Mouse (Mus musculus): ENCODE results near the gene Fbp2. TPM values are rescaled to one million over a fixed set of nuclear protein-coding genes. Genes with fewer than 3 reads are reported as not detected.
"Not testable (repeated sequence)": the region's sequence is repeated elsewhere in the genome, so short reads cannot be mapped to it uniquely, and the experiment has no call there.

Fbp2 gene
- polyA plus RNA-seq, 2 experiments = 0.02 TPM; not detected in 1

DNA sequence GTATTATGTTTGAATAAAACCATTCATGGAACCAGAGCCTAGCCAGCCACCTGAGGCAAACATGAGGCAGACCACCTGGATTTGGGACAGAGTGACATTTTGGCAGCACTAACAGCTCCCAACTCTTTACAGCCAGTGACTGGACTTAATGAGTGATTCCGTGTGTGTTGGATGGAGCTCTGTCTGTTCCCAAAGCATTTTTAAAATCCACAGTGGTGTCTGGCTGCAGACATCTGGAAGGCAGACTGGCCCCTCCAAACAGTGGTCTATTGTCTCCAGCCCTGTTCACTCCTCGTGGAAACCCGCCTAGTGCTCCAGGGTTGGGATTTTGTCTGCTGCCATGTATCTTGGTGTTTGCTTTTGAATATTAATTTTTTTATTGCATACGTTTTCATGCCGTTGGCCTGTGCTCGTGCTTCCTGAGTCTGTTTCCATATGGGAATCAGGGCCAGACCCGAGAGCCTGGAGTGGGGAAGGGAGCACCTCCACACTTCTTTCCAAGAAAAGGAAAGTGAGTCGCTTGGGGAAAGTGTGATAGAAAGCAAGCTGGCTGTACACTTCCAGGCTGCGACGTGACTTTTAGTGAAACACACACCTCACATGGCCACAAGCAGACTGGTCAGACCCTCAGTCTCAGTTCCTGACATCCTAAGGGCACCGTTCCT, 7.6 kb upstream of the Fbp2 start:
- ATAC-seq (ENCODE audit: insufficient read depth) (no peak), DNase-seq (ENCODE audit: low read depth in 3 of 3, low spot score in 3 of 3) (no peak)
- Histone ChIP-seq H3K9me3 (ENCODE audit: control insufficient read depth, low read length) (no peaks in the 10 kb centered on the region), H3K4me1 (replicated peaks; ENCODE audit: control insufficient read depth in 2 of 2, insufficient read depth in 2 of 2, low read length in 1 of 2) (no peaks in the 10 kb centered on the region), H3K36me3 (replicated peaks; ENCODE audit: control insufficient read depth, insufficient read depth, low read depth) (no peaks in the 10 kb centered on the region), H3K9ac (replicated peaks) (no peak overlapping the region), H3K4me2 (ENCODE audit: low read depth) (no peak overlapping the region), H3K27me3 (ENCODE audit: control insufficient read depth, insufficient read depth, low read length) (no peaks in the 10 kb centered on the region), H3K4me3 (ENCODE audit: insufficient read depth in 1 of 2, low read depth in 2 of 2, low read length in 2 of 2) (no peak overlapping the region), H3K27ac (no peak overlapping the region)
- 65% methylated on average over 11 of the region's 11 CpGs for WGBS (ENCODE audit: insufficient replicate concordance)
- TF ChIP-seq EP300 (IDR thresholded peaks at IDR 0.05; ENCODE audit: low read depth) (no peak), CTCF (IDR thresholded peaks at IDR 0.05; ENCODE audit: low read depth) (no peak)

DNA sequence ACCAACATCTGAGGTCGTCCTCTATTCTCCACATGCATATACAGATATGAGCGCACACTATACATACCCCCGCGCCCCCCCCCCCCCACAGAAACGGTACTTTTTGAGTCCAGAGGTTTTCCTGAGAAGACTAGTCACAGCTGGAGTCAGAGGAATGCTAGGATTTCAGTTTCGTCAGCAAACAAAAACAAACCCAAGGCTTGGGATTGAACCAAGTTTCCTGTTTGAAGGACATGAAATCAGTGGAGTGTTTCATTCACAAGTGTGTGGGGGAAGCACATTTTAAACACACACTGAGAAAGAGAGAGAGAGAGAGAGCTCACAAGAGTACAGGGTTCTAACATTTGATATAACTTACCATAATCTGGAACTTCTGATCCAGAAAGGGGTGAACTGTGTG, 5.5 kb upstream of the Fbp2 start:
- H3K9ac ChIP-seq (replicated peaks) = no peak overlapping the region
- 50% methylated on average over 6 of the region's 6 CpGs for WGBS (ENCODE audit: insufficient replicate concordance)
- DNase-seq (ENCODE audit: low read depth in 3 of 3, low spot score in 3 of 3) (no peak), ATAC-seq (ENCODE audit: insufficient read depth) (no peak)
- no peaks in the 10 kb centered on the region for H3K9me3 ChIP-seq (ENCODE audit: control insufficient read depth, low read length)
- H3K36me3 ChIP-seq (replicated peaks; ENCODE audit: control insufficient read depth, insufficient read depth, low read depth) = no peaks in the 10 kb centered on the region
- no peak overlapping the region for H3K4me2 ChIP-seq (ENCODE audit: low read depth)
- H3K4me3 ChIP-seq (ENCODE audit: insufficient read depth in 1 of 2, low read depth in 2 of 2, low read length in 2 of 2) = no peak overlapping the region
- no peaks in the 10 kb centered on the region for H3K27me3 ChIP-seq (ENCODE audit: control insufficient read depth, insufficient read depth, low read length)
- H3K4me1 ChIP-seq (replicated peaks; ENCODE audit: control insufficient read depth in 2 of 2, insufficient read depth in 2 of 2, low read length in 1 of 2) = no peaks in the 10 kb centered on the region
- no peak overlapping the region for H3K27ac ChIP-seq
- TF ChIP-seq EP300 (IDR thresholded peaks at IDR 0.05; ENCODE audit: low read depth) (no peak), CTCF (IDR thresholded peaks at IDR 0.05; ENCODE audit: low read depth) (no peak)

DNA sequence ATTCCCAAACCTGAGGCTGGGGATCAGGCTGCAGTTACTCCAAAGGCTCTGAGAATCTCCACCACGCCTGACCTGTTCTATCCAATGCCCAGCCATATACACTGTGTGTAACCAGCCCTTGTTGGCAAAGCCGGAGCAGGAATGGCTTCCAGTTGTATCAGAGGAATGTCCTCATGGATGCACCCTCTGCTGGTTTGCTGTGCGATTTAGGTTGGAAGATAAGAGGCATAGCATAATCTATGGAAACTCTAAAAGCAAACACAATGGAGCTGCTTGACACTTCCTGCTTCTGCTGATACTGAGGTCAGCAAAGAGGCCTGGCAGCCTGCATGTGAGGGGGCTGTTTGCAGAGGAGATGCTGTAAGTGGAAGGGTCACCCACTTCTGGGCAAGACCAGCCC, 4.7 kb upstream of the Fbp2 start:
- H3K9me3 ChIP-seq (ENCODE audit: control insufficient read depth, low read length) = no peaks in the 10 kb centered on the region
- no peak overlapping the region for H3K9ac ChIP-seq (replicated peaks)
- H3K27ac ChIP-seq = no peak overlapping the region
- no peaks in the 10 kb centered on the region for H3K4me1 ChIP-seq (replicated peaks; ENCODE audit: control insufficient read depth in 2 of 2, insufficient read depth in 2 of 2, low read length in 1 of 2)
- H3K4me3 ChIP-seq (ENCODE audit: insufficient read depth in 1 of 2, low read depth in 2 of 2, low read length in 2 of 2) = no peak overlapping the region
- WGBS (ENCODE audit: insufficient replicate concordance) = 43% methylated on average over 3 of the region's 3 CpGs
- TF ChIP-seq CTCF (IDR thresholded peaks at IDR 0.05; ENCODE audit: low read depth) = no peak
- no peak for DNase-seq (ENCODE audit: low read depth in 3 of 3, low spot score in 3 of 3)
- 0 out of 2 replicates have a peak, but pooled peaks have one; percentile 18 for ATAC-seq (ENCODE audit: insufficient read depth)
- H3K4me2 ChIP-seq (ENCODE audit: low read depth) = no peak overlapping the region
- no peaks in the 10 kb centered on the region for H3K27me3 ChIP-seq (ENCODE audit: control insufficient read depth, insufficient read depth, low read length)
- no peaks in the 10 kb centered on the region for H3K36me3 ChIP-seq (replicated peaks; ENCODE audit: control insufficient read depth, insufficient read depth, low read depth)

DNA sequence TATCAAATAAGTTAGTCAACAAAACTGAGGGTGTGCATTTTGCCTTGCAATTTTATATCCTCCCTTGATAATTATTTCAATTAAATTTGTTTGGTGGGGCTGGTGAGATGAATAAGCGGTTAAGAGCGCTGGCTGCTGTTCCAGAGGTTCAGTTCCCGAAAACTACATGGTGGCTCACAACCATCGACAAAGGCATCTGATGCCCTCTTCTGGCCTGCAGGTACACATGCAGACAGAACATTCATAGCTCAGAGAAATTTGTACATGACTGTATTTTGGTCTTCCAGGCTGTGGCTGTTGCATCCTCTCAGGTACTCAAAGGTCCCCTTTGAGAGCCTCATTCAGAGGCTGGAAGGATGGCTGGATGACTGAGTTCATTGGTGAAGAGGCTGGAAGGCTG, 1.8 kb upstream of the Fbp2 start:
- H3K9me3 ChIP-seq (ENCODE audit: control insufficient read depth, low read length) = no peaks in the 10 kb centered on the region
- no peaks in the 10 kb centered on the region for H3K36me3 ChIP-seq (replicated peaks; ENCODE audit: control insufficient read depth, insufficient read depth, low read depth)
- no peaks in the 10 kb centered on the region for H3K27me3 ChIP-seq (ENCODE audit: control insufficient read depth, insufficient read depth, low read length)
- no peaks in the 10 kb centered on the region for H3K4me1 ChIP-seq (replicated peaks; ENCODE audit: control insufficient read depth in 2 of 2, insufficient read depth in 2 of 2, low read length in 1 of 2)
- no peak overlapping the region for H3K4me3 ChIP-seq (ENCODE audit: insufficient read depth in 1 of 2, low read depth in 2 of 2, low read length in 2 of 2)
- WGBS (ENCODE audit: insufficient replicate concordance) = 73% methylated on average over 4 of the region's 4 CpGs
- DNase-seq (ENCODE audit: low read depth in 3 of 3, low spot score in 3 of 3) = no peak
- no peak for TF ChIP-seq EP300 (IDR thresholded peaks at IDR 0.05; ENCODE audit: low read depth)
- TF ChIP-seq CTCF (IDR thresholded peaks at IDR 0.05; ENCODE audit: low read depth) = no peak
- H3K27ac ChIP-seq = no peak overlapping the region
- no peak overlapping the region for H3K4me2 ChIP-seq (ENCODE audit: low read depth)
- ATAC-seq (ENCODE audit: insufficient read depth) = no peak
- no peak overlapping the region for H3K9ac ChIP-seq (replicated peaks)

DNA sequence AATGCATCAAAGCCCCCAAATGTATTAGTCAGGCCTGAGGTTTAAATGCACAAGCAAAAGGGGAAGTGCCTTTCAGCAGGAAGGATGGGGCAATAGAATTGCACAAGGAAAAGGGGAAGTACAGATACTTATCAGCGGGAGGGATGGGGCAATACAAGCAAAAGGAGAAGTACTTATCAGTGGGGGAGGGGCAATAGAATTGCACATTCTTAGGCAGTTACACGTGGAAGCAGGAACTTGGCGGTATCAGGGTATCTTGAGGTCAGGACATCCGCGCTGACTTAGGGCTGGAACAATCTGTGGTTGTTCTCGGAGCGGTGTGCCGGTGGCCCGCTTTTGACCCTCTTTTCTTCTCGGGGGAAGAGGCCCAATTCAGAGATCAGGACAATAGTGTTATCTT, 1.0 kb upstream of the Fbp2 start:
- 21% methylated on average over 10 of the region's 10 CpGs for WGBS (ENCODE audit: insufficient replicate concordance)
- H3K27ac ChIP-seq; ATAC-seq (ENCODE audit: insufficient read depth): not testable (repeated sequence)

More for the DNA sequence above, 1.0 kb upstream of the Fbp2 start:
- H3K9me3 ChIP-seq (ENCODE audit: control insufficient read depth, low read length); H3K9ac ChIP-seq (replicated peaks); H3K4me1 ChIP-seq (replicated peaks; ENCODE audit: control insufficient read depth in 2 of 2, insufficient read depth in 2 of 2, low read length in 1 of 2); H3K4me3 ChIP-seq (ENCODE audit: insufficient read depth in 1 of 2, low read depth in 2 of 2, low read length in 2 of 2); H3K4me2 ChIP-seq (ENCODE audit: low read depth); DNase-seq (ENCODE audit: low read depth in 3 of 3, low spot score in 3 of 3); H3K27me3 ChIP-seq (ENCODE audit: control insufficient read depth, insufficient read depth, low read length); H3K36me3 ChIP-seq (replicated peaks; ENCODE audit: control insufficient read depth, insufficient read depth, low read depth): not testable (repeated sequence)
